Mouse (Mus musculus): ENCODE data around the gene Tigit.

Gene Tigit

DNA sequence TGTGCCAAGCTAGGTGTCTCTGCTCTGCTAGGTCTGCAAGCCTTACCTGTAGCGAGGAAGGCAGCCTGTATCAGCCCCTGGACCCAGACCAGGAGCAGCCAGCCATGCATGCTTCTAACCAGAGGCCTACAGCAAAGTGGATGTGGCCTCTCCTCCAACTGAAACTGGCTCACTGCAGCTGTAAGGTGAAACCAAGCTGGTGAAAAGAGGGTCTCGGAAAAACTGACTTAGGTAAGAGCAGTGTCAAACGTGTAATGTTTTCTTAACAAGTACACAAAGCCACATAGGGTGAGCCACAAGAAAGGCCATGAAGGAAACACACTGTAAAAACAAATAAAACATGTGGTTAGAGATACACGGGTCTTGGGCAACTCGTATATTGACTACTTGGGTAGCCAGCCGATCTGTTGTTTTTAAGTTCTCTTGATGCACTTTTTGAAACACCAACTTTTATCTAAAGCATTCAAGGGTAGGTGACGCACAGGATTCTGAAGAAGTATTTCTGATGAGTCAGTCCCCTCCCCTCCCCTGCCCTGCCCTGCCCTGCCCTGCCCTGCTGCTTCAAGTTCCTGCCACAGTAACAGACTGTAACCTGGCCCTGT, at the start of gene Tigit:
Tigit (minus strand) TSS at position 169 of the 602 bp plus-strand sequence.
- in situ Hi-C loops (cut with MseI, MboI): no loop called here

- in situ Hi-C loops (cut with MseI, MboI): no loop called here
Measured at GRCm38 (mm10) chr16:43711361-43711760, 47.4 kb upstream of the Tigit start.

- in situ Hi-C loops (cut with MseI, MboI): no loop called here
Measured at GRCm38 (mm10) chr16:43710651-43711050, 46.7 kb upstream of the Tigit start.

DNA sequence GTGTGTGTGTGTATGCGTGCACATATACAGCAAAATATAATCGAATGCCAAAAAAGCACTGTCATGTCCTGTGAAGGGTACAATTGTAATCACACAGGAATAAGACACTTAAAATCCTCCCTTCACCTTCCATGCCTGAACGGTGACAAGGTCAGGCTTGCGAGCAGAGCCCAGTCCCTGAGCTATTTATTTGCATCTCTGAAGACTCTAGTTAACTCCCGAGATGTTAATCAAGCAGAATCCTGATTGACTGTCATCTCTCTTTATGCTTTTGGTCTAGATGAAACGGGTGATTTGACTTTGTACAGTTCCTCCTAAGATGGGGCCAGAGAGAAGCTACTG, 46.2 kb upstream of the Tigit start:
- in situ Hi-C loops (cut with MseI, MboI): no loop called here

DNA sequence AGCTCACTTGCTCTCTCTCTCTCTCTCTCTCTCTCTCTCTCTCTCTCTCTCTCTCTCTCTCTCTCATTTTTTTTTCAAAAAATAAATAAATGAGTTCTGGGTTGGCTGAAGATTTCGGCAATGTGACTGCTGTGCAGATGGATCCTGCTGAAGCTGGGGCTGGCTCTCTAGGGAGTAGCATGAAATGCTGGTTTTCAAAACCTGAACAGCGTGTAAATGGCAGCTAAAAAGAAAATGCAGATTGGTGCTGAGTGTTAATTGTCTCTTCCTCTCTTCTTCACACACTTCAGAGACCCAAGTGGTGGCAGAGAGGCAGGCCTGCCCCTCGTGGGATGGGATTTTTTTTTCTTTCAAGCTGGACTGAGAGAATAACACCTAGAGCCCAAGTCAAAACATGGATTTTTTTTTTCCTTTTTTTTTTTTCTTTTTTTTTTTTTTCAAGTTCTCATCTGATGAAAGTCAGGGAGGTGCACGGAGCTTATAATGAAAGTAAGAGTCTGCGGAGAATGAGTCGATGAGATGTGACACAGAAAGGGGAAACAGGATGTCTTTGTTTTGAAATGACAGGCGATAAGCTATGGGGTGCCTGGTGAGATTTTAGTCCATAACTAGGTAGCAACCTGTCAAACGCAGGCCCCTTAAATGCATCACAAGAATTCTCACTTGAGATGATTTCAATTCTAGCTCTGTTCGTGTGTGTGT, 45.6 kb upstream of the Tigit start:
- in situ Hi-C loops (cut with MseI, MboI): no loop called here

DNA sequence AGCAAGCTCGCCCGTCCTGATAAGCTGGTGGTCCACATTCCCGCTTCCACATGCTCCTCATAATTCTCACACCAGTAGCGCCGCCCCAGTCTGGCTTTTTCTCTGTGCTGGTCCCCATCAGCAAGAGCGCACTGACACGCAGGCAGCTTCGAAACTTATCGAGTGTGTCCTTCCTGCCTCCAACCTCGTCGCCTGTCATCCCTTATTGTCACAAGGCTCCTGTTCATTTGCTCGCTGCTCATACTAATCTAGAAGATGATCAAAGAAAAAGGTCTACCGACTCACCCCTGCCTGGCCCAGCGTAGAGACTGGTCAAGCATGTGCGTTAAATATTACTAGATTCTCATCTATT, 45.1 kb upstream of the Tigit start:
- in situ Hi-C loops (cut with MseI, MboI): no loop called here

- in situ Hi-C loops (cut with MseI, MboI): no loop called here
Measured at GRCm38 (mm10) chr16:43708335-43709061, 44.6 kb upstream of the Tigit start.

DNA sequence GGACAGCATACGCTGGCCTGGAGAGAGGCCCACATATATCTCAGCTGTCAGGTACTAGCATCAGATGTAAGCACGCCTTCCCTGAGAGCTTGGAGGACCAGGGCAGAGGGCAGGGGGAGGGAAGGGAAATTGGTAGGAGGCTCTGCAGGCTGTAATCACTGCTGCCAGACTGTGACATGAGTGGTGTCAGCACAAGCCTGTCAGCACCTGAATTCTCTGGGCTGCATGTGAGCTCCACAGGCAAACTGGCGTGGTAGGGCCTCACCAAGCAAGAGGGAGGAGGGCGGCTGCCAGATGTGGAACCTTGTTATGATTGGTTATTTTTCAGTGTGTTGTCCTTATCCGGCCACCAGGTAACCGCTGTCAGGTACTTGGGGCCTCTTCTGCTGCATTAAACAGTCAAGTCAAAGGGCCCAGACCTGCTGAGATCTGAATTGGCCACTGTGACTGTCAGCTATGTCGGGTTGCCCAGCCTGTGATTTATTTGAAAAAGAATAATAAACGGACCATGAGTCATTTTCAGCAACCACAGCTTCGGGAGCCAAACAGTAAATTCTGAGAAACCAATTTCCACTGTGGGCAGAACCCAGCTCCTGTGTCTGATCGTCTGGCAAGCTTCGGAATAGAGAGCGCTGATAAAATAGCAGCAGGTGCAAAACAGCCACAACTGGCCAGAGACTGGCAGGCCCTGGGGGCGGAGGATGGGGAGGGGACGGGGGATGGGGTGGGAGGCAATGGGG, 38.0 kb upstream of the Tigit start:
- in situ Hi-C loops (cut with MseI, MboI): no loop called here

- in situ Hi-C loops (cut with MseI, MboI): no loop called here
Measured at GRCm38 (mm10) chr16:43700575-43700974, 36.6 kb upstream of the Tigit start.

DNA sequence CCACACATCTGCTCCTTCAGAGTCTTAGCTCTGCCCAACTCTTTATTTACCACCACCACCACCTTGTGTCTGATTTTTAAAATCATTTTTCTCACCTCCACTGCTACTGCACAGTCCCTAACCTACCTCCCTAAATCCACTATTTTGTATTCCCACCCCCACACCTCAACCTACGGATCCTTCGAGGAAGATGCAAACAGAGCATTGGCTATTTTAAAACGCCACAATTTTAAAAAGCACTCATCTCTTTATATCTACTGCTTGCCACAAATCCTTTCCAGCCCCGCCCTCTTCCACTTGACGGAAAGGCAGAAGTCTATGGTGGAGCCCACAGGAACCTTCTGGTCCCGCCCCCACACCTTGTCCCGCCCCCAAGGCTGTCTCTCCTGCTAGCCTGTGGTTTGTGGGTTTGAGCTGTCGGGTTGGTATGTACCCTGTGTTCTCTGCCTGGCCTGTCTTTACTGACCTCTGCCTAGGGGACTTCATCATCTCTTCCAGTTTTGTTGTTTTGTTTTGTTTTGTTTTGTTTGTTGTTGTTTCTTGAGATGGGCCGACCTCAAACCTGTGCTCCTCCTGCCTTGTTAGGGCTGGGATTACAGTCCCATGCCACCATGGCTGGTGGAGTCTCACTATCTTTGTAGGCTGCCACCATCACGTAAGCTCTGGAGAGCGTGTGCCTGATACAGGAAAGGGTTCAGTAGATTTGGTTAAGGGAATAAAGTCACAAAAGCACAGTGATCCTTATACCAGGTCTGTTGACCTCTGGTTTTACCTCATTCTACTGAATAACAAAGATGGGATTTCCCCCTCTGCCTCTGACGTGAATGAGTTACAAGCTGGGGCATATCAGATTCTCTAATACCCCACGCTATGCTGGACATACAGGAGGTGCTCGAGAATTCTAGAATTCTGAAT, 35.0 kb upstream of the Tigit start:
- in situ Hi-C loops (cut with MseI, MboI): no loop called here

- in situ Hi-C loops (cut with MseI, MboI): no loop called here
Measured at GRCm38 (mm10) chr16:43697772-43698171, 33.8 kb upstream of the Tigit start.

- in situ Hi-C loops (cut with MseI, MboI): no loop called here
Measured at GRCm38 (mm10) chr16:43695852-43696251, 31.9 kb upstream of the Tigit start.

GRCm38 (mm10) chr16:43694104-43694503, 30.2 kb upstream of the Tigit start:
- in situ Hi-C loops (cut with MseI, MboI): no loop called here

GRCm38 (mm10) chr16:43692611-43693010, 28.7 kb upstream of the Tigit start:
- in situ Hi-C loops (cut with MseI, MboI): no loop called here

GRCm38 (mm10) chr16:43691741-43692140, 27.8 kb upstream of the Tigit start:
- in situ Hi-C loops (cut with MseI, MboI): no loop called here

GRCm38 (mm10) chr16:43690912-43691311, 27.0 kb upstream of the Tigit start:
- in situ Hi-C loops (cut with MseI, MboI): no loop called here

GRCm38 (mm10) chr16:43690211-43690690, 26.3 kb upstream of the Tigit start:
- in situ Hi-C loops (cut with MseI, MboI): no loop called here

DNA sequence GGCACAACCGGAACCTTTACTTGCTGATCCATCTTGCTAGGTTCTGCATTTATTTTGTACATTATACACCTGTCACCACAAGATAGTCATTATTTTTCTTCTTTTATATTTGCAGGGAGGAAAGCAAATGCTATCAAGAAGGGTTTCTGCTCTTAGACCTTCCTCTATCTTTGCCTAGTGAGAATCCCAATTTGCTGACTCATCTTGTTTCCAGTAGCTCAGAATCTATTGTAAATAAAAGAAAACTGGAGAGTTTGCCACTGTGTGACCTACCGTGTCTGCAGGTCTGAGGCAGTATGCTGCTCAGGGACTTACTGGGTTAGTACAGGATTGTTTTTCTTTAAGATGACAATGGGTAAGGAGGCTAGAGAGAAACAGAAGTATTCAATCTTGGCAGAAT, 24.0 kb upstream of the Tigit start:
- in situ Hi-C loops (cut with MseI, MboI): no loop called here

DNA sequence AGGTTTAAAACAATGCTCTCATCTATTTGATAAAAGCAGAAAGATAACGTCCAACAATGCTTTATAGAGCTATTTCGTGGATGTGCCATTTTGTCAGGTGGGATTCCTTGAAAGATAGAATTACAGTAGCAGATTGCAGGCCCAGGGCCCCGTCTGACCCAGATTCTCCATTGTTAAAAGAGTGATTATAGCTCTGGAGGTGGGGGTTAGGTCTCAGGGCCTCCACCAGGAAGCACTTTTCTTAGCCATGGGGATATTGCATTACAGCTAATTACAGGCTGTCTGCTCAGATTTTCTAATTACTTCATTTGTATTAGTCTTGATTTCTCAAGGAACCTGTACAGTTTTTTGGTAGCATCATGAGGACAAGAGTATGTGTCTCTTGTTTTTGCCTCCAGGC, 10.5 kb upstream of the Tigit start:
- in situ Hi-C loops (cut with MseI, MboI): no loop called here

DNA sequence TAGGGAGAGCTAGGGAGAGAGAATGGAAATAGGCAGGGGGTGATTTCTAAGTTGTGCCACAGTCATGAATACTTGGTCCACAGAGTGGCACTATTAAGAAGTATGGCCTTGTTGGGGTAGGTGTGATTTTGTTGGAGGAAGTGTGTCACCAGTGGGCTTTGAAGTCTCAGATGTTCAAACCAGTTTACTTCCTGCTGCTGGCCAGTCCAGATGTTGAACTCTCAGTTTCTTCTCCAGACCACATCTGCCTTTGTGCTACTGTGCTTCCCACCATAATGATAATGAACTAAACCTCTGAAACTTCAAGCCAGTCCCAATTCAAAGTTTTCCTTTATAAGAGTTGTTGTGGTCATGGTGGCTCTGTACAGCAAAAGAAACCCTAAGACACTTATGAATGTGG, 8.8 kb upstream of the Tigit start:
- in situ Hi-C loops (cut with MseI, MboI): no loop called here

DNA sequence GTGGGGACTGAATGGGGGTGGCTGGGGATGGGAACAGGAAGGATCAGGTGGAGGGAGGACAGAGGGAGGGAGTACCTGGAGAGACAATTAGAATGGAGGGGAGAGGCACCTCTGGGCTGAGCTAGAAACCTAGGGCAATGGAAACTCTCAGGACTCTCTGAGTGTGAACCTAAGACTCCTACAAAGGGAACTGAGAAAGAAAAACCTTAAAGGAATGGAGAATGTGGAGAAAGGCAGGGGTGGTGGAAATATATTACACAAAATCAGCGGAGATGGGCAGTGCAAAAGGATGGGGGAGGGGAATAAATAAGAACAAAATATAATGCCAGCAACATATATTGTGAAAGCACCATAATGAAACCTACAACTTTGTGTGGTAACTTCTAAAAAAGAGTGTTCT, 8.0 kb upstream of the Tigit start:
- in situ Hi-C loops (cut with MseI, MboI): no loop called here

All from mouse trophoblast stem cell (cell line).